Mouse (Mus musculus): ENCODE results near the gene Nat9.

DNA sequence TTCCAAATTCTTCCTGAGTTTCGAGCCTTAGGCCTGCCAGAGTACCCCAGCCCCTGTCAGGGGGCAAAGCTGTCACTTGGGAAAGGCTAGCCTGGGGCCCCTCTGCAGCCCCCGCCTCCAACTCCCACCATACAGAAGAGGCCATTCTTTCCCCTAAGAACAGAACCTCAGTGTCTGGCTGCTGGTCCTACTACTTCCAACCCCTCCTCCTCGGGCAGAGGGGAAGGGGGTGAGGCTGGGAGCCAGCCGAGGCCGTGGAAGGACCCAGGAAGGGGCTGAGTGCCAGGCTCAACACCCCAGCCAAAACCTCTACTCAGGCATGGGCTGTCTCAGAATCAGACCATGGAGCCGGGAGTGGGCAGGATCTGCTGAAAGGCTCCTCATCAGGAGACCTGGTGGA is 8.5 kb downstream of the Nat9 start:
- TF ChIP-seq GATA1 (IDR thresholded peaks at IDR 0.05; ENCODE audit: low read length) (no peak), TAL1 (IDR thresholded peaks at IDR 0.05; ENCODE audit: low read length) (no peak)
